Mouse (Mus musculus) cerebellum, postnatal 36 days (tissue): Measurements from ENCODE around the gene Xrcc6.
A peak's percentile ranks its signal among the peaks of the same experiment; 100 is the strongest.

Experiments
- DNase-seq, 2 experiments: peaks; one replicate each; pipeline ENCODE4 v3.0.0; 2021 to 2022; ENCODE audit warnings: mixed read lengths in 2 of 2

Xrcc6 gene

DNA sequence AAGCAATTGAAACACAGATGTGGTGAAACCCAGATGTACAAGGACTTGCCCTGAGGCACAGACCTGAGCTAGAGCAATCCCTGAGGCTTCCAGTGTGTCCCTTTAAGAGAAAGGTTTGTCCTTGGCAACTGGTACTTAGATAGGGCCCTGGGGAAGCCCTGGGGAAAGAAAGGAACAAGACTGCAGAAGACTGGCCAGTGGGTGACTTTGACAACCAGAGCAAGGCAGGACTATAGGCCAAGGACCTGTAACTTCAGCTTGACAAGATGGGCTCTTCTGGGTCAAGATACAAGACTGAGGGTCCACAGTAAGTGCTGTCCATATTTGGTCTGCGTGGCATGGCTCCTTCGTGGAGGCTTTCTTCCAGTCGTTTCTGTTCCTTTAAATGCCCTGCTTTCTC is at the start of gene Xrcc6:
Xrcc6 (plus strand) TSS at position 190 of the 400 bp plus-strand sequence.
- no peak for DNase-seq

DNA sequence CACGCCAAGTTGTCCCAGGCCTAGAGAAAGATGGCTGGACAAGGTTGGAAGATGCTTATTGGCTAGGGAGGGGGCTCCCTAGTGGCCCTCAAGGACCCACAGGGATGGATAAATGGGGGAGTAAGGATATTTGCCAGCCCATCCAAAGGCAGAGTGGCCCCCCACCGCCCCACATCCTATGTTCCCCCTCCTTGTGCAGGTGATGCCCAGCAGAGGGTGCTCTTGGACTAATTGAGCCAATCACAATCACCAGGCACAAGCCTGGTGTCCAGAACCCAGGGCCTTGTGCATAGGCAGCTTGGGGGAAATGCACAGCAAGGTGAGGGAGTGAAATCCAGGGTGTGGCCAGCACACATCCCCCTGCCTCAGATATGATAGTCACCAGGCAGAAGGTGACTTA is 49.4 kb upstream of the Xrcc6 start:
- DNase-seq: peak; percentile 71 to 72

DNA sequence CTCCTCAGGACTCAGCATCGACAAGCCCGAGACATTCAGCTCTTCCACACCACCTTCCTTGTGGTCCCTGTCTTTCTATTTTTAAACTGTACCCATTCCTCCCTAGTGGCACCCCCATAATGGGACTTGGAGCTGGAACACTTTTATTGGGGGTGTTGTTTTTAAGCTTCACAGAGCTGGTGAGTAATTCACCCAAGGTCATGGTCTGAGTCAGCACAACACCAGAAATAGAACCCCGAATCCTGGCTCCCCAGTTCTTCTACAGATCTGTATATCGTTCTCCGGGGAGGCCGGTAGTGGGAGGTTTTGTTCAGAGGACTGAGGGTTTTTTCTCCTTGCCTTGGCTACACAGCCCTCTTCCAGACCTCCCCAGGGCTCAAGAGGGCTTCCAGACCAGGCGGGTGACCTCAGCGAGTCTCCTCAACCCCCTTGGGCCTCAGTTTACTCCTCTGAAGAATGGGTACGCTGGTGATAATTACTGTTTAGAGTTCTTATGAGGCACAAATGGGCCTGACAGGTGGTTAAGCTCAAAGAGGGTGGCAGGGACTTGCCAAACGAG is 48.4 kb upstream of the Xrcc6 start:
- no peak for DNase-seq

DNA sequence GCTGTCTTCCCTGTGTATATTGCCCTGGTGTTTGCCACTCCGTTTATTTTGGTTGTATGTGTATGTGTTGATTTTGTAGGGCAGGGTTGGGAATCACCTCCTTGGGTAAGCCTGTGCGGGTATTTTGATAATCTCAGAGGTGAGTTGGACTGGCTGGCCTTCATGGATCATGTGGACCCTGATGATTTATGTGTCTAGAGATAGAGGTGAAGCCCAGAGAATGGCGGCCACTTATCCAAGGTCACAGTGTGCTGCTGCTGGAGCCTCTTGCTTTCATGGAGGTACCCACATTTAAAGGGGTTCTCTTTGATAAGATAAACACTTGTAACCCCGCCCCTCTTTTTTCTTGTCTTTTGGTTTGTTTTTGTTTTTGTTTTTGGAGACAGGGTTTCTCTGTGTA is 47.9 kb upstream of the Xrcc6 start:
- DNase-seq: no peak

DNA sequence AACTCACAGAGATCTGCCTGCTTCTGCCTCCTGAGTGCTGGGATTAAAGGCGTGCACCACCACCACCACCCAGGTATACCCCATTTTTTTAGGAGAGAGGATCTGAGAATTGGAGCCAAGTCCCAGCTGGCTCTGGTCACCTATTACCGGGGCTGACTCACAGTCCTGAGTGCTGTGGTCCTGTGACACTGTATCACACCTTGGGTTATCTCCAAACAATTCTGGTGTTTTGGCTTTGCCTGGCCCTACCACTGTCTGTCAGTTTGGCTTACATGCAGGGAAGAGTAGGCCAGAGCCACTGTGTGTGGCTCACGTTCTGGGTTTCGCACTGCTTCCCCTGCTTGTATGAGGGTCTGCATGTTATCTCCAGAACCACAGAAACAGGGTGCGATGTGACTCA is 47.4 kb upstream of the Xrcc6 start:
- DNase-seq: no peak

DNA sequence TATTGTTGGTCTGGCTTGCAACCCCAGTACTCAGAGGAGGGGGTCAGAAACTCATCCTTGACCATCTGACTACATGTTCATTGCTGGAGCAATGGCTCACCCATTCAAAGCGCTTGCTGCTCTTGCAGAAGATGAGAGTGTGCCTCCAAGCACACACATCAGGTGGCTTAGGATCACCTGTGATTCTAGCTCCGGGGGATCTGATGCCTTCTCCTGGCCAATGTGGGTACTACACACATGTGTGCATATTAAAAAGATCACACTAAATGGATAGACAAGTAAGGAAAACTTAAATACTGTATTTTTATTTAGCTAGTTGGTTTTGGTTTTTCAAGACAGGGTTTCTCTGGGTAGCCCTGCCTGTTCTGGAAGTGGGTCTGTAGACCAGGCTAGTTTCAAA is 46.6 kb upstream of the Xrcc6 start:
- no peak for DNase-seq

DNA sequence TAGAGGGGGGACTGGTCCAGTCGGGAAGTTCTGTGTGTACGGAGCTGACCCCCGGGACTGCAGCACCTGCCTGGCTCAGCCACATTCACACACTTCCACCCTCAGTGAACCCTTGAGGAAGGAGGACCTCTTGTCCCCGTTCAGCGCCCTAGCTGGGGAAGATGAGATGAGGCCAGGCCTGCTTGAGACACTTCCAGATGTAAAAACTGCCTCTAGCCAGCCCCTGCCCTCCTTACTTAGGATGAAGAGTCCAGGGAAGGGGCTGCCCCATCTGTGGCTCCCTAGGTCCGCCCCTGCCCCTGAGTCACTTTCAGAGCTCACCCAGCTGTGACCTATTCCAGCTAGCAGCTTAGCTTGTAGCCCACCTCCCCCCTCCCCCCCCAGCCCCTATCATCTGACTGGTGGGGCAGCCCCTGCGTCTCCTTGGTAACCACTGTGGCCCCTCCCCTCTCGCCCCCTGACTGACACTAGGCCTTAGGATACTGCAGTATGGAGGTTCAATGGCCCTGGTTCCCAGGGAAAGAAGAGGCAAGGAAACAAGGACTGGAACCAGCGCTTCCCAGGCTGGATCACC is 44.4 kb upstream of the Xrcc6 start:
- no peak for DNase-seq

DNA sequence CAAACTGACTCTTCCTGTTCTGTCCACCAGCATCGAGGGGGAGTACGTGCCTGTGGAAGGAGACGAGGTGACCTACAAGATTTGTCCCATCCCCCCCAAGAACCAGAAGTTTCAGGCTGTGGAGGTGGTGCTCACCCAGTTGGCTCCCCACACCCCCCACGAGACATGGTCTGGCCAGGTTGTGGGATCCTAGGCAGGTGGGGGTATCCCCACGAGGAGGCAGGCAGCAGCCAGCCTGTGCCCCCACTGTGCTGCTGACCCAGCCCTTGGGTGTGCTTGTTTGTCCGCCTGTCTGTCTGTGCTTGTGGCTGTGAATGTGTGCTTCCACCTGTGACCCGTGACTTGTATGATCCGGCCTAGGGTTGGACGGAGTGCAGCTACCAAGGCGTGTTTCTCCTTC is 38.6 kb upstream of the Xrcc6 start:
- no peak for DNase-seq

DNA sequence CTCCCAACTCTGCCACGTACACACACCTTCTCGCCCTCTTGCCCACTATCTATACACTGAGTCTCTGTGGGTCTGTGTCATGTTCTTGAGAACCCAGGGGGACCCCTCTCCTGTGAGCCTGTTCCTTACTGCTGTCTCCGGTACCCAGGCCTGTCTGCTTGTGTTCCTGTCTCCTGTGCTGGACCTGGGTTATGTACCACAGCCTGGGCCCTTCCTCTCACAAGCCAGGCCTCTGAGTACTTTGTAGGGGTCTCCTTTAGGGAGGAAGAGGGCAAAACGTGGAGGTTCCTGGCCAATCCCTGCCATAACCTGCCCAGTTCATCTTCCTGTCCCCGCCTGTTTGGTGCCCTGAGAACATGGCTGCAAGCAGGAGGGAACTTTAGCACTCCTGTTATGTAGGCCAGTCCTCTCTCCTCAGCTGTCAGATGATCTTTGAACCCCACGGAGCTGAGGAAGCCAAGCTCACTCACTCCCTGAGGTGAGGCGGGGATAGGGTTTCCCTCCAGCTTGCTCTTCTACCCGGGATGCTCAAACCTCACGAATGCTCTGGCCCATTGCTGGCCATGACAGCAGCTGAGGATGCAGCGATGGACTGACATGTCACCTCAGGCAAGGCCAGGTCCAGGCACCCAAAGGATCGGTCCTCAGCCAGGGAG is 38.0 kb upstream of the Xrcc6 start:
- DNase-seq: no peak

DNA sequence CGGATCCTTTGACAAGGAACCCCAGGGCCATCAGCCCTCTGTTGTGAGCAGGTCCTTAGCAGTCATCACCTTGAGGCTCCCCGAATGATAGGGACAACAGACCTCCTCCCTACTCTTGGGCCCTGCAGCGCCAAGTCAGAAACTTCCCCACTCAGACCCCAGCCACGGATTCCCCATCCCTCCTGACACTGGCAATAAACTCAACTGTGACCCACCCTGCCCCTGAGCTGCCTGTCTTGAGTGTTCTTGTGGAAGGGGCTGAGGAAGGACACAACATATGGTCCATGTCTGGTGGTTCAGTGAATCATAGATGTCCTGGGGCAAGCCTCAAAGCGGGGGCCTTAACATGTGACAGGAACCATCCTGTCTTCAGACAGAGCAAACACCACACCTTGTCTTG is 36.9 kb upstream of the Xrcc6 start:
- DNase-seq: no peak

DNA sequence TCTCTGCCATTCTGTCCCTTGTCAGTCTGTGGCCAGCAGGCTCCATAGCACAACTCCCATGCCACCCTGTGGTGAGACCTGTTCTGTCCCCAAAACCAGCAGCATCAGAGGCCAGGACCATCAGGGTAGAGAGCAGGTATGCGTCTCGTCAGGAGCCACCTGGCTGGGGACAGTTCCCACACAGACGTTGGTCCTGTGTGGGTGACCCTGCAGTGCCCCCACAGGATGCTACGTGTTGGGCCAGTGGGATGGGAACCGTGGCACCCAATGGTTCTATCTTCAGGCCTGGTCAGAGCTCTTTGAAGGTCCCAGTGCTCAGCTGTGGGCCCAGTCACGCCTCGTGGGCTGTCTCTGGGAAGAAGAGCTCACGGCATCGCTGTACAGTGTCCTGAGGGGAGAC is 36.5 kb upstream of the Xrcc6 start:
- DNase-seq: no peak

DNA sequence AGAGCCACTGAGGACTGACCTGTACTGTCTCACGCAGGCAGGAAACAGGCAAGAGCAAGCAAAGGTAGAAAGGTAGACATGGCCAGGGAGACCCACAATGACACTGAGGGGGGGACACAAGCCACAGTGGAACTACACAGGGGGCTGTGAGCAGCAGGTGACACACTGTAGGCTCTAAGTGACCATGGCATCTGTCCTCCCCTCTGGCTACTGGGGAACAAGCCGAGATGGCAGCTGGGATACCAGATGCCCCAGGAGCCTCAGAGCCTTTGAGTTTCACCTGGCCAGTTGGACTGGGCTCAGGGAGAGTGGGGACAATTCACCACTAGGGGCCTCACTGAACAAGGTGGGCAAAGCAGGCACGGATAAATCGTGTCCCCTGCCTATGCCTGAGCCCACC is 35.3 kb upstream of the Xrcc6 start:
- peak in 1 of 2 experiments; percentile 16 for DNase-seq

DNA sequence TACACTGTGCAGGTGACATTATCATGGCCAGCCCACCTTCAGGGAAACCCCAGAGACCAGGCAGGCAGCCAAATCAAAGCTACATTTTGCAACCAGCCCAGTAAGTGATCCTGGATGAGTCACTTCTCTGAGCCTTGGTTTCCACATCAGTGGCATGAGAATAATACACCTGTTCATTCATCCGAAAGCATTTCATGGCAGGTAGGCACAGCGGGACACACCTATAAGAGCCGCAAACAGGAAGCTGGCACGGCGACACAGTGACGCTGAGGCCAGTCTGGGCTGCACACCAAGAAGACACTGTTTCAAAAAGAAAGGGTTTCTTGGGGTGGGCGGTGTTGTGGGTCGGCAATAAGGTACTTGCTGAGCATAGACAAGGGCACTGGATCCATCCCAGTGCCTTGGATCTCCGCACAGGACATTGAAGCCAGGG is 33.5 kb upstream of the Xrcc6 start:
- DNase-seq: peak; percentile 58 to 74

DNA sequence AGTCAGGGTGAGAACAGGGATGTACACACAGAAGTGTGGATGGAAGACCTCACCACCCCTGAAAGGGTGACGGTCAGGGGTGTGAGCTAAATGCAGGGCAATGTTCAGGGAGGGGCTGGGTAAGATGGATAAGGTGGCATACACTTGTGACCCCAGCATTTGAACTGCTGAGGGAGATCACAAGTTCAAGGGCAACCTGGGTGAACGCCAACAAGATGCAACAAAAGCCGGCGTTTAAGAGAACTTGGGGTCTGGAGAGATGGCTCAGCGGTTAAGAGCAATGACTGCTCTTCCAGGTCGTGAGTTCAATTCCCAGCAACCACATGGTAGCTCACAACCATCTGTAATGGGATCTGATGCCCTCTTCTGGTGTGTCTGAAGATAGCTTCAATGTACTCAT is 32.9 kb upstream of the Xrcc6 start:
- DNase-seq: no peak

DNA sequence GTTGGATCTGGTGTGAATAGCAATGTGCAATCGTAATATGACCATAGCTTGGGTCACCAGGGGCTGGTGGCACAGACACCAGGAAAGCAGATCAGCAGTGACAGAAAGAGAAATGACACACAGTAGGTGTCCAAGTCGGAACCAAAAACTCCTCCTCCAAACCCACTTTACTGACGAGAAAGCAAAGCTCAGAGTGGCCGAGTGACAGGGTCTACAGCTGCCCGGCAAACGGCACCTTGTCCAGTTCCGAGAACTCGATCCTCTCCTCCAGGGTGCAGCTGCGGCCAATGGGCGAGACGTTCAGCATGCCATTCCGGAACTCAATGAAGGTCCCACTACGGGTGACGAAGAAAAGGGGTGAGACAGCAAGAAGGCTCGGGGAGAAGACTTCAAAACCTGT is 32.2 kb upstream of the Xrcc6 start:
- DNase-seq: no peak

DNA sequence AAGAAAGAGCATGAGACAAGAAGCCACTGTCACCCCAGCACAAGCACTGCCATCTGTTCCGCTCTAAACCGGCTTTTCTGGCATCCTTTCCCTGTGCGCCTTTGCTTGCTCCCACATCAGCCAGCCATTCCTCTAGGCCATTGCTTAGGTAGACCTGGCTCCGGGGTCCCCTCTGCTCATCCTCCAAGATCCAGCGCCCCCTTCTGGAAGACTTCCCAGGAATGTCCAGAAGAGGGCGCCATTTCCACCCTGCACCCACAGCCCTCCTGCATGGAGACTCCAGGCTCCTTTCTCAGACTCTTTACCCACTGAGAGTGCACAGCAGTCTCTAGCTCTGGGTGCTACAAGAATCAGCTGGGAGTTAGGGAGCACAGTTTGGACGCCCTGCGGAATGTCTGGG is 31.2 kb upstream of the Xrcc6 start:
- peak; percentile 59 to 64 for DNase-seq

DNA sequence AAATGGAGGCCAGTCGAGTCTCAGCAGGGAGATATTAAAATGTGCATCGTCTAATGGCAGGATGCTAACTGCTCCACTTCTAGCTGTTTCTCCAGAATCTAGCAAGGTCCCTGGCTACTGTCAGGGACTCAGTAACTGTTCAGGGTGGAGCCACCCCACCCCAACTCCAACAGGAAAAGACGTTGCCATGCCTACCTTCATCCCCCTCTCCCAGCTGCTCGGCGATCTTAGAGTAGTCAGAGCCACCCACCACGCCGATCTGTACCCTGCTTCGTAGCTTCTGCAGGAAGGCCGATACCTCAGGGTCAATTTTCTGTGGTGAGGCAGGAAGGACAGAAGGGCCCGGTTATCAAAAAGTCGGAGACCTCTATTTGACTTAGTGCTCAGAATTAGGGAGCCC is 30.0 kb upstream of the Xrcc6 start:
- DNase-seq: no peak

DNA sequence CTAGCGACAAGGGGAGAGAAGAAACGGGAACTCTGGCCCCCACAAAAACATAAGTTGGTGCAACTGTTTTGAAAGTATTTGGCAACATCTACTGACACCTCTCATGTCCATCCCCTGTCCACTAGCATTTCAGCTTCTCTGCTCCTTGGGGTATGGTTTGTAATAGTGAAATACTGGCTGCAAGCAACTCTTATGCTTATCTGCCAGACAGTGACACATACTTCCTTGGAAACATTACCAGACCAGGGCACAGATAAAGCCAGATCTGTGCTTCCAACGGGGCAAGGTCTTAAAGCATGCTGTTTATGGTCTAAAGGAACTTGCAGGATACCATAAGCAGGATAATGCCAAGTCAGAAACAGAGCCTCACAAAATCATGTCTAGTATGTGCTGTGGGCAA is 28.7 kb upstream of the Xrcc6 start:
- DNase-seq: no peak

DNA sequence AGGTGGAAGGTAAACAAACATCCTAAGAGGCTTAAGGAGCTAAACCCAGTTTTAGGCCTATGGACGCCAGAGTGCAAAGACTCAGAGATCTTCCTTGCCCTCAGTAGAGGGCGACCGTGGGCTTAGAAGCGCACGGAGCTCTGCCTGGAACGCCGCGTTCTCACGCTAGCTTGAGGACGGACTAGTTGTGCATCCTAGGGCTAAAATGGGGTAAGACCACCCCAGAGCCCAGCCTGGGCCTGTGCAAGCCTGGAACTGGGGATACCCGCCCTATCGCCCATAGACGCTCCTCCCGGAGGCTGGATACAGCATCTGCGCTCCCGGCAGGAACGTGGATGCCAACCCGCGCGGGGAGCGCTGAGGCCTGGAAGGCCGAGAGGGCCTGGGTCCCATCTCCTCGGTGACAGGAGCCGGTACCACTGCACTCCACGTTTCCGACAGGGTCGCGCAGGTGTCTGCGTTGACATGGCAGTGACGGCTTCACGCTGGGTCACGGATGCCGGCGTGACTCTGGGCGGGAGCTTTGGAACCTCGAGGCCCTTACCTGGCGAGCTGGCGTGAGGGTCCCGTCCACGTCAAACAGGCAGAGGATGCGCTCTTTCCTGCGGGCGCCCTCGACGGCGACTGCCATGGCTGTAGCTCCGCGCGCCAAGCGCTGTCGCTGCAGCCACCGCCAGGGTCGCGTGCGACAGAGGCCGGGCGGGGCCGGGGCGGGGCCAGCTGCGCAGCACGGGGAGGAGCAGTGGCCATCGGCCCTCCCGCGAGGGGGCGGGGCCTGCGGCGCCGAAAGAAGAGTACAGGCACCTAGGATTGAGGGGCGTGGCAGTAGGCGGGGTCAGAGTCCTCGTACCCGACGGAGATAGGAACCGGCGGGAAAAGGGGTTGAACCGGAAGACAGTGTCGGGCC is 27.2 kb upstream of the Xrcc6 start, which contains the start of gene Pmm1:
Pmm1 (minus strand) TSS at position 760 of the 907 bp plus-strand sequence.
- DNase-seq: peak; percentile 98 to 99

DNA sequence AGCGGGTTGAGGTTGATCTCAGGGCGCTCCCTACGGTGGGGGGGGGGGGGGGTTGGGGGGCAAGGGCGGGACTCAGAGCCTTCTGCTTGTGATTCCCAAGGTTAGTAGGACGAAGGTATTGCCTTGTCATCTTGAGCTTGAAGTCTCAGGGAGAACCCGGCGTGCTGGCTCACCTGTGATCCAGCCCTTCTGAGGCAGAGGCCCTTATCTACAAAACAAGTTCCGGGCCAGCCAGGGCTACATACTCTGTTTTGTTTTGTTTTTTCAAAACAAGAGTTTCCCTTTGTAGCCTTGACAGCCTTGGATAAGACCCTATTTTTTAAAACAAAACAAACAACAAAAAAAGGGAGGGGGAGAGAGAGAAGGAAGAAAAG is 26.6 kb upstream of the Xrcc6 start:
- no peak for DNase-seq

DNA sequence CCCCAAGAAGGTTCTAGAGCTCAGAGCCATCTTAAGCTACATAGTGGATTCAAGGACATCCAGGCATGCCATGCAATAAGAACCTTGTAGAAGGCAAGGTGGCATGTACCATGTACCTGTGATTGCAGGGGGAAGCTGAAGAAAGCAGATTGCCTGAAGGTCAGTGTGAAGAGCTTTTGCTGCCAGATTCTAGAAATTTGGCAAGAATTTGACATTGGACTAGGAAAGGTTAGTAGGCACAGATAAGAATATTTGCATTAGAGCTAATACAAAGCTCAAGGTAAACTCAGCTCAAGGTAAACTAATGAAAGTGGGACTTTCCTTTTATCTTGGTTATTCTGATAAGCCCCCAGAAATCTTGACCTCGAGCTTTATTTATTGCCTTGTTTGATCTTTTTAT is 23.4 kb upstream of the Xrcc6 start:
- DNase-seq: no peak

DNA sequence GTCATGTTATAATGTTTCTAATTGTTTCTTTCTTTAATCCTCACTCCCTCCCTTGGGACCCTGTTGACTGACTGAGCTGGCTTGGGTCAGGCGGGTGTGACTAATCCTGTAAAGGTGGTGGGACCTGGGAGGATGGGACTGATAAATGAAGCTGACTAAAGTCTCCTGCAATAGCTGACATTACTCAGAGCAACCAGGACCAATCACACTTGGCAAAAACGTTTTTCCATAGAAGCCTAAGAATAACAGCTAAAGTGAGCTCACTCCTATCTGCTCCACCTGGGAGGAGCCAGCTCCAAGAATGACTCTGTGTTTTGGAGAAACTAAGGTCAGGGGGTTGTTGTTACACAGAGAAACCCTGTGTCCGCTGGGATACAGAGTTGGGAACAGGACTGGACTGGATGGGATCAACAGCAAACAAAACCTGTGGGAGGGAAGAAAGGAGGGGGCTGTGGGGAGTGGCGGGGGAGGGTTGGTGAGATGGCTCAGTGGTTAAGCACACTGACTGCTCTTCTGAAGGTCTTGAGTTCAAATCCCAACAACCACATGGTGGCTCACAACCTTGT is 22.6 kb upstream of the Xrcc6 start:
- no peak for DNase-seq
